ENCODE assay signal across 8 mouse cellular contexts in the genomic region with DNA sequence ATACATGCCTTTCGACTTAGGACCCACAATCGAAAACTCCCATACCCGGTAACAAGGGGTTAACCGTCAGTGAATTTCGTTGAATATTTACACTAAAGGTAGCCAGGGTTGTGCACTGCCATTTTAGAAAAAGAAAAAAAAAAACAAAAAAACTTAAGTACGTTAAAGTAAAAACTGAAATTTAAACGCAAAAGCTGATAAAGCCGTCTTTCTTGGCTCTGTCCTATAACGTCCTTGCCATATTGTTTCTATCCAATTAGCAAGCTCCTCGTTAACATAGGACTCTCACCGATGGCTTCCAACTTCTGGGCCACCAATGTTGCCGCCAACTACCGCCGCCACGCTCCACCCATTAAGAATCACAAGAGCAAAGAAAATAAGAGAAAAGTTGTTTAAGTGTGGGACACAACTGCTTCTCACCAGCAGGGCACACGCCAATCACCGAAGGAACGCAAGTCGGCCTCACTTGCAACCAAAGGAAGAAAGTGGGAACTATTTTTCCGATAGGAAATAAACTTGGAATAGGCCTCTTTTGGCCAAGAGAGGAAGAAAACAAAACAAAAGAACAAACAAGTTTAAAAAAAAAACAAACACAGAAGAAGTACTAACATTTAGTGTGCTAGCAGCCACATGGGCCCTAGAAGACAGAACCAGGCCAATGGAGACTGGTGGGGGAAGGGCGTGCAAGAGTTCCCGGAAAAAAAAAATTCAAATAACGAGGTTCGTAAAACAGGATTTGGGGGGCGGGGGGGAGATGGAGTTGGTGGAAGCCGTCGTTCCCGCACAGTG. TPM values are rescaled to one million over a fixed set of nuclear protein-coding genes. Genes with fewer than 3 reads are reported as not detected.
DNase-seq lines count a peak whose midpoint lies in the region; ATAC-seq lines count a peak whose summit lies in the region.

No protein-coding gene starts in this region.

- H3K9me3 ChIP-seq in heart, embryonic 10.5 days = no peaks in the 10 kb centered on the region
- no peaks in the 10 kb centered on the region for H3K9me3 ChIP-seq in lung, embryonic 15.5 days
- H3K9me3 ChIP-seq in neural tube, embryonic 14.5 days (ENCODE audit: control insufficient read depth, low read length) = no peaks in the 10 kb centered on the region

- no peaks in the 10 kb centered on the region for H3K27me3 ChIP-seq in heart, embryonic 10.5 days (ENCODE audit: insufficient read depth, poor library complexity, severe bottlenecking)
- H3K27me3 ChIP-seq in lung, embryonic 15.5 days = no peaks in the 10 kb centered on the region
- no peaks in the 10 kb centered on the region for H3K27me3 ChIP-seq in neural tube, embryonic 14.5 days (ENCODE audit: control insufficient read depth, insufficient read depth, low read length)

- 1% methylated on average over 28 of the region's 28 CpGs for WGBS in heart, embryonic 10.5 days
- WGBS in lung, embryonic 15.5 days = under 1% methylated on average over 28 of the region's 28 CpGs
- WGBS in neural tube, embryonic 14.5 days = under 1% methylated on average over 28 of the region's 28 CpGs

- H3K4me1 ChIP-seq in heart, embryonic 10.5 days = peaks cover 37% of the 10 kb centered on the region
- peaks cover 48% of the 10 kb centered on the region for H3K4me1 ChIP-seq in lung, embryonic 15.5 days
- peaks cover 19% of the 10 kb centered on the region for H3K4me1 ChIP-seq in neural tube, embryonic 14.5 days (ENCODE audit: control insufficient read depth, insufficient read depth, low read length)

- 0 out of 2 replicates have a peak, but pooled peaks cover 3% of the 10 kb centered on the region for H3K36me3 ChIP-seq in heart, embryonic 10.5 days
- peaks cover 3% of the 10 kb centered on the region; the same call in 1 of the 2 replicates for H3K36me3 ChIP-seq in lung, embryonic 15.5 days
- H3K36me3 ChIP-seq in neural tube, embryonic 14.5 days (ENCODE audit: control insufficient read depth, insufficient read depth, low read length) = no peaks in the 10 kb centered on the region

- H3K4me3 ChIP-seq in heart, embryonic 10.5 days = peak overlapping the region; percentile 75
- H3K4me3 ChIP-seq in lung, embryonic 15.5 days = peak overlapping the region; percentile 78
- H3K4me3 ChIP-seq in neural tube, embryonic 14.5 days (ENCODE audit: low read depth, low read length) = peak overlapping the region; percentile 76

- no peak for ATAC-seq in lung, embryonic 15.5 days (ENCODE audit: borderline replicate concordance, extremely low read depth, low FRiP score, low TSS enrichment)
- ATAC-seq in neural tube, embryonic 14.5 days (ENCODE audit: low read depth) = no peak

- DNase-seq in urinary bladder, adult 18-20 months (ENCODE audit: low spot score in 2 of 2) = peak; percentile 18 to 37
- no peak for DNase-seq in urinary bladder, postnatal 25 days (ENCODE audit: low spot score)
- peak; percentile 32 to 36 for DNase-seq in cerebellum, postnatal 10 days
- DNase-seq in heart, embryonic 10.5 days (ENCODE audit: low spot score) = peak; percentile 83
- DNase-seq in kidney, adult 9 months = peak; percentile 44
- no peak for DNase-seq in left cerebral cortex, adult 18-20 months (ENCODE audit: low spot score in 2 of 2)

- H3K9ac ChIP-seq in lung, embryonic 15.5 days = peak overlapping the region; percentile 82
- peak overlapping the region; percentile 76 for H3K9ac ChIP-seq in neural tube, embryonic 14.5 days (replicated peaks; ENCODE audit: low read depth, low read length)

- peak overlapping the region; percentile 94 for H3K27ac ChIP-seq in heart, embryonic 10.5 days
- peak overlapping the region; percentile 97 for H3K27ac ChIP-seq in lung, embryonic 15.5 days
- peak overlapping the region; percentile 92 for H3K27ac ChIP-seq in neural tube, embryonic 14.5 days (ENCODE audit: low read depth, low read length)

- H3K4me2 ChIP-seq in lung, embryonic 15.5 days = peak overlapping the region; percentile 62
- H3K4me2 ChIP-seq in neural tube, embryonic 14.5 days (ENCODE audit: low read depth, low read length) = peak overlapping the region; percentile 68

RNA-seq across cellular contexts. Expression of gene Thrap3, which starts 0.9 kb away (rescaled TPM):
- polyA plus RNA-seq in heart, embryonic 10.5 days (2016; fragmentation: Nextera tagmentation; extraction: Ambion mirVana) = 194 and 200 TPM in 2 replicates
- polyA plus RNA-seq in lung, embryonic 15.5 days (2015; fragmentation: Nextera tagmentation; extraction: Ambion mirVana) = 228 and 230 TPM in 2 replicates
- polyA plus RNA-seq in neural tube, embryonic 14.5 days (2014; fragmentation: Nextera tagmentation; extraction: Ambion mirVana) = 128 and 138 TPM in 2 replicates
- total RNA-seq in left cerebral cortex, adult 18-20 months (2021) = 100 to 1,000 TPM; 132 to 156 TPM

RNA-seq across cellular contexts. Expression of gene Sh3d21, which starts 38.4 kb away (rescaled TPM):
- polyA plus RNA-seq in heart, embryonic 10.5 days (2016; fragmentation: Nextera tagmentation; extraction: Ambion mirVana) = 2.0 and 3.1 TPM in 2 replicates
- polyA plus RNA-seq in lung, embryonic 15.5 days (2015; fragmentation: Nextera tagmentation; extraction: Ambion mirVana) = 7.2 and 9.4 TPM in 2 replicates
- 0.67 and 1.5 TPM in 2 replicates for polyA plus RNA-seq in neural tube, embryonic 14.5 days (2014; fragmentation: Nextera tagmentation; extraction: Ambion mirVana)
- under 1 TPM; 0.59 to 0.77 TPM for total RNA-seq in left cerebral cortex, adult 18-20 months (2021)

RNA-seq across cellular contexts. Expression of gene Eva1b, which starts 54.2 kb away (rescaled TPM):
- 26.3 and 39.5 TPM in 2 replicates for polyA plus RNA-seq in heart, embryonic 10.5 days (2016; fragmentation: Nextera tagmentation; extraction: Ambion mirVana)
- 95.9 and 101 TPM in 2 replicates for polyA plus RNA-seq in lung, embryonic 15.5 days (2015; fragmentation: Nextera tagmentation; extraction: Ambion mirVana)
- polyA plus RNA-seq in neural tube, embryonic 14.5 days (2014; fragmentation: Nextera tagmentation; extraction: Ambion mirVana) = 5.4 and 14.6 TPM in 2 replicates
- 1 to 10 TPM; 2.4 to 2.9 TPM for total RNA-seq in left cerebral cortex, adult 18-20 months (2021)

RNA-seq across cellular contexts. Expression of gene Map7d1, which starts 54.4 kb away (rescaled TPM):
- 49.1 and 74.8 TPM in 2 replicates for polyA plus RNA-seq in heart, embryonic 10.5 days (2016; fragmentation: Nextera tagmentation; extraction: Ambion mirVana)
- polyA plus RNA-seq in lung, embryonic 15.5 days (2015; fragmentation: Nextera tagmentation; extraction: Ambion mirVana) = 40.8 and 45.3 TPM in 2 replicates
- 69.6 and 79.7 TPM in 2 replicates for polyA plus RNA-seq in neural tube, embryonic 14.5 days (2014; fragmentation: Nextera tagmentation; extraction: Ambion mirVana)
- 100 to 1,000 TPM; 251 to 254 TPM for total RNA-seq in left cerebral cortex, adult 18-20 months (2021)

Comparison
In these comparisons a context has a peak if more than half of its experiments do, and no peak if none do; other contexts are left out.
1. DNase-seq: peak in urinary bladder, adult 18-20 months (2 of 2), cerebellum, postnatal 10 days (2 of 2), heart, embryonic 10.5 days (single experiment) and kidney, adult 9 months (single experiment); none in urinary bladder, postnatal 25 days (single experiment) and left cerebral cortex, adult 18-20 months (0 of 2).
2. Peak in every context shown above with its lines, with median percentiles within 50 percentile points of each other: H3K27ac ChIP-seq and H3K4me3 ChIP-seq.